Mouse (Mus musculus): ENCODE measurements around the gene Afap1l2. TPM values are rescaled to one million over a fixed set of nuclear protein-coding genes. Genes with fewer than 3 reads are reported as not detected.
A peak's percentile ranks its signal among the peaks of the same experiment; 100 is the strongest.

The Afap1l2 gene
- total RNA-seq, 2 experiments from 2014 or later: 10.1 to 11.9 TPM

- DNase-seq: no peak
Measured at GRCm38 (mm10) chr19:56936253-56936652, 71.8 kb downstream of the Afap1l2 start.

- no peak for DNase-seq
Measured at GRCm38 (mm10) chr19:56935777-56936176, 72.3 kb downstream of the Afap1l2 start.

- DNase-seq: no peak
Measured at GRCm38 (mm10) chr19:56935111-56935510, 72.9 kb downstream of the Afap1l2 start.

- DNase-seq: no peak
Measured at GRCm38 (mm10) chr19:56933800-56934199, 74.2 kb downstream of the Afap1l2 start.

DNA sequence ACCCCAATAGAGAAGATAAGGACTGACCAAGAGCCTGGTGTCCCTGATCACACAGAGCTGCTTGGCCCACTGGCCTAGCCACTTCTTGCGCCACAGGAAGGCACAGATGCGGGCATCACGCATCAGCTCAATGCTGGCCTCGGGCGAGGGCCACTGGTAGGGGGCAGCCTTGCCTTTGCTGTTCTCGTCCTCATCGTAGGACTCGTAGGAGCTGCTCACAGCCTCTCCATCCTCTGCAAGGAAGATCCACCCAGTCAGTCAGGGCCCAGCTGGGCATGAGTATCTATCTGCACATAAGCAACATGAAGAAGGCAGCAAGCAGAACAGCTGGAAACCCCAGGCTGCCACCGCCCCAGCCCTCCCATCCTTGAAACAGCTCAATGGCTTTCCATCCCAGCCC is 78.0 kb downstream of the Afap1l2 start:
- no peak for DNase-seq

GRCm38 (mm10) chr19:56929392-56929791 is 78.6 kb downstream of the Afap1l2 start:
- no peak for DNase-seq

- no peak for DNase-seq
Measured at GRCm38 (mm10) chr19:56921744-56922143, 86.3 kb downstream of the Afap1l2 start.

DNA sequence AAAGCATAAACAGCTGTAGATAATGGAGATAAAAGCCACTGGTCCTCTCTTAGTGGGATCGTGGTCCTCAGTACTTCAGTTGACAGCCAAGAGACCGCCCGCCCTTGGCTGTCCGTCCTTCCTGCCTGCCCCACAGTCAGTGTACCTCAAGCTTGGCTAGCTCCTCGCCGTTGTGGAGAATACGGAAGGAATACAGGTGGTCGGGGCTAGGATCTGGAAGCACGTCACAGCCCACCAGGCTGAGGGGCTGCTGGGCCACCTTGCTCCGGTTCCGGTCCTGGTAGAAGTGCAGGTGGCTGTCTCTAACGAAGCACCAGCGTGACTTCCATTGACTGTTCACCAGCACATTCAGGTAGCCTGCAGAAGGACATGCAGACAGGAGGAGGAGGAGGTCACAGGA is 87.8 kb downstream of the Afap1l2 start:
- no peak for DNase-seq

- peak; percentile 95 for DNase-seq
Measured at GRCm38 (mm10) chr19:56919628-56920027, 88.4 kb downstream of the Afap1l2 start.

- DNase-seq: no peak
Measured at GRCm38 (mm10) chr19:56915084-56915483, 92.9 kb downstream of the Afap1l2 start.

DNA sequence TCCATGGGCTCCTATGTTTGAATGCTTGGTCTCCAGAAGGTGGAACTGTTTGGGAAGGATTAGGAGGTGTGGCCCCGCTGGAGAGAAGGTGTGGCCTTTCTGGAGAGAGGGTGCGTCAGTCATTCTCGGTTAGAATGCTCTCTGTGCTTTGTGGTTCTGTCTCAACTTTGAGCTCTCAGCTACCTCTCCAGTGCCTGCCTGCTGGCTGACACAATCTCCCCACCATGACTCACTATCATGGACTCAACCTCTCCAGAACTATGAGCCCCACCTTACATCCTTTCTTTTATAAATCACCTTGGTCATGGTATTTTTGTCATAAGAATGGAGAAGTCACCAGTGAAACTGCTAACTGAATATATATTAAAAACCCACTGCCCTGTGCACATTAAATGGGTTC is 93.4 kb downstream of the Afap1l2 start:
- DNase-seq: no peak

- DNase-seq: no peak
Measured at GRCm38 (mm10) chr19:56913761-56914160, 94.3 kb downstream of the Afap1l2 start.

DNA sequence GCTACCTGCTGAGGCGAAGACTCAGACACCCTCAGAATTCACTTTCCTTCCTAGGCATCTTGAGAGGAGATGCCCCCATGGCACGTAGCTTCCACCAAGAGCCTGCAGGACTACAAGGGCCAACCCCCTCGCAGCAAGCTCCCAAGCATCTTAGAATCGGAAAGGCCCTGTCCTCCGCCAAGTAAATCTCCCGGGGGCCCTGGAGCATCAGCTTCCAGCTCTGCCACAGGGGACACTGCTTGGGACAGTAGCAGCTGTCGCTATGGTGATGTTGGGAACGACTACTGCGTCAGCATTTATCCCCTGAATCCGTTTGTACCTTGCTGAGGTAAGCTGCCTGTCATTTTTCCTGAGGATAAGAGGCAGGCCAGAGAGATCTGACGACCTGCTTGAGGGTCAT is 97.5 kb downstream of the Afap1l2 start:
- DNase-seq: no peak

- peak; percentile 58 for DNase-seq
Measured at GRCm38 (mm10) chr19:56908472-56909270, 99.4 kb downstream of the Afap1l2 start.

- no peak for DNase-seq
Measured at GRCm38 (mm10) chr19:56907850-56908249, 100.2 kb downstream of the Afap1l2 start.

DNA sequence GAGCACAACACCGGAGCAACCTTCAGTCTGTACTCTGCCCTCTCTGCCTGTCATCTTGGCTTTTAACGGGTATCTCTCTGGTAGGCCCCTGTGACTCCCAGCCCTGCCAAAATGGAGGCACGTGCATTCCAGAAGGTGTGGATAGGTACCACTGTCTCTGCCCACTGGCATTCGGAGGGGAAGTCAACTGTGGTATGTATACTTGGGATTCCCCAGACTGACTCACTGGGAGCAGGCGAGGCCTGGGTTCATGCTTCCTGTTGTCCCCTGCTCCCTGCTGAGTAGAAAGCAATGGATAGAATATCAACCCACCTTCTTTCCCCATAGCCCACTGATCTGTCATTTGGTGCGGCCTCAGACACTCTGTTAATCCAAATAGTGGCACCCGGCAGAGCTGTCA is 102.6 kb downstream of the Afap1l2 start:
- no peak for DNase-seq

GRCm38 (mm10) chr19:56904095-56904494 is 103.9 kb downstream of the Afap1l2 start:
- DNase-seq: no peak

DNA sequence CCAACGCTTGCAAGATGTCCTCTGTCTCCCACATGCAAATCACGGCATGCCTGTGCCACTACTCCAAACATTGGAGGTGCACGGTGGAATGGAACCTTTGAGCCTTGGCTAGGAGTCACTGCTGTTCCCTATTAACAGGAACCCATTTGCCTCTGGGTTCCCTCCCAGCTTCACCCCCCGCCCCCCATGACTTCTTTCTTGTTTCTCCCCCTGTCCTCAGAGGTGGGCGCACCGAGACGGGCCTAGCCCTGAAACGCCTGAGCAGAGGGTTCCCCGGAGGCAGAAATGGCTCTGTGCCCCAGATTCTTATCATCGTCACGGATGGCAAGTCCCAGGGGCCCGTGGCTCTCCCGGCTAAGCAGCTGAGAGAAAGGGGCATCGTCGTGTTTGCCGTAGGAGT is 110.4 kb downstream of the Afap1l2 start:
- no peak for DNase-seq

GRCm38 (mm10) chr19:56893326-56893725 is 114.7 kb downstream of the Afap1l2 start:
- DNase-seq: no peak

DNA sequence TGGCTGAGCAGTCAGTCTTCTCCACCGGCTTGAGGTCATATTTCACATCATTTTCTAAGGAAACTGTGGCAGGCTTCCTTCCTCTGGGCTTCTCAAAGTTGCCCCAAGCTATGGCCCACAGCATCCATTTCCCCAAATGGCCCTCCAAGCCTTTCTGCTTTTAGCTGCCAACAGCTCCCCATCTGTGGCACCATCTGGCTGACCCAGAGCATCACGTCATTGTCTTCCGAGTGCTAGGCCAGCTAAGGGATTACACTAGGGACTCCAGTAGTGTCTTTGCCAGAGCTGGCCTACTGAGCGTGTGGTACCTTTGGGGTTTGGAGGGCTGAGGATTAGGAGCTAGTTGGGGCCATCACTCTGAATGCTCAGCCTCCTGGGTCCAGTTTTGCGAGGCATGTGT is 115.4 kb downstream of the Afap1l2 start:
- no peak for DNase-seq

DNA sequence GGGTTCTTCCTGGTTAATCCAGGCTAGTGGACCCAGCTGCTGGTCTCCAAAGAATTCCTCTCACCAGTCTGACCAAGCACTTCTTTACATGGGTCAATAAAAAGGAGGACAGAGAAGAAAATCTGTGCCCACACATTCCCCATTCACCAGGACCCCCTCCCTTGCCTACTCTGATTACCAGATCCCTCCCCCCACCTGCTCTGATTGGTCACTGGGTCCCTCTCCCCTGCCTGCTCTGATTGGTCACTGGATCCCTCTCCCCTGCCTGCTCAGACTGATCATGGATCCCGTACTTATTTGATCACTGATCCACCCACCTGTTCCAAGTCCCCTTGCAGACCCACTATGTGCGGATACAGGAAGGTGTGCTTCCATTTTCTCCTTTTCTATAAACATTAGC is 116.6 kb downstream of the Afap1l2 start:
- no peak for DNase-seq

GRCm38 (mm10) chr19:56888654-56889053 is 119.4 kb downstream of the Afap1l2 start:
- no peak for DNase-seq

DNA sequence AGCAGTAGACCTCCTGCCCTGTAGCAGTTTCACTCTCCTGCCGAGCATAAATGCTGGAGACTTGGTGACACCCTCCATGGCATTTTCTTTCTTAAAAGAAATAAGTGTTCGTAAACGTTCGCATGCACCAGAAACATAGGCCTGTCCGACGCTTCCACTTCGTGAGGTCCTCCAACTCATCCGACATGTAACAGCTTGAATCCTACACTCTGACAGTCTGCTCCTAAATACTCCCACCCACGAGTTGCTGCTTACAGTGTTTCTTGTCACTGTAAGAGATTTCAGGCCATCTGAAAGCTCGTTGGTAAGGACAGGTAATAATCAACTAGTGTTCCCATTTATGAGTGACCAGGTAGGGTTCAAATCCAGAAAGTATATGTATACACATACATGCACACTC is 120.1 kb downstream of the Afap1l2 start:
- no peak for DNase-seq

DNA sequence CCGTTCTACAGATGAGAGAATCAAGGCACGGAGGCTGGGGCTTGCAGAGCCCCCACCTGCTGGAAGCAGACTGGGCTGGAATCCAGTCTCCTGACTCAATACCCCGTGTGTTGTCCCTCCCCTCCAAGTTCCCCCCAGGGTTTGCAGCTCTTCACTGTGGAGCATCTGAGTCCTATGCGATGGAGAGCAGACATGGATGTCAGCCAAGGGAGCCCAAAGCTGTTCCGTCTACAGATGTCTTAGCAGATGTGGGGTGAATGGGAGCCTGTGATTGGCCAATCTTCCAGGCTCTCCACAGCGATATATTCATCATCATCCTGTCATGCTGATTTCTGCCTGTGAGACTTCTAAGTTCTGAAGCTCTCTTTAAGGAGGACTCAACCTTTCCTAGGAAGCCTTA is 130.7 kb downstream of the Afap1l2 start:
- no peak for DNase-seq

All from heart, postnatal 4 days (tissue).